Mouse (Mus musculus) megakaryocyte, embryonic 14.5 days (primary cell): ENCODE measurements around the gene Vps16.

Source experiments
- FLI1 ChIP-seq: IDR thresholded peaks from 2 replicates; pipeline ENCODE4 v1.6.1; 2012; ENCODE audit warnings: low read length, inconsistent platforms, mixed read lengths
- GATA1 ChIP-seq: IDR thresholded peaks from 3 replicates; pipeline ENCODE4 v1.6.1; 2012; ENCODE audit warnings: mixed read lengths, low read length, inconsistent platforms, borderline replicate concordance

DNA sequence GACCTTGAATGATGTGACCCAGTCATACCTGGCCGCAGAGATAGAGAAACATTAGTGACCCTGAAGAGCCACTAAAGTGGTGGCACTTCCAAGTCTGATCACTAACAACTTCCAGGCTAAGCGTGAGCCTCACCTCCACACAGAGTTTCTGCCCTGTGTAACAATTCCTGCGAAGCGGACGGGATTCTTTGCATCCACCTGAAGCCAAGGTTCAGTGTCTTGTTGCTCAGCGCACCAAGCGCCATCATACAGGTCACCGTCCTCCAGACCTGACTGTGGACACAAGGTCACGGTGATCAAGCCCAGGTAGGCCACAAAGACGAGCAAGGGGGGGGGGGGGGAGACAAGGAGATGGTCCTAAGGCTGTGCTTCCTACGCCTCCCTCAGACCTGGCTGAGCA, 28.4 kb upstream of the Vps16 start:
- TF ChIP-seq FLI1: no peak
- TF ChIP-seq GATA1: no peak
